8 mouse cellular contexts compared by ENCODE assay signal in genomic region chr12:88818622-88819334, GRCm38 (mm10).
DNase-seq lines count a peak whose midpoint lies in the region; ATAC-seq and TF ChIP-seq lines count a peak whose summit lies in the region.
"Had no signal": no experiment of that assay in that cellular context is flagged by ENCODE, and none has a peak within 500 bp of the region (broad histone marks: within the 10 kb centered on the region; RNA-seq: fewer than 3 reads in every experiment).

No protein-coding gene starts in this region.

- no peak for TF ChIP-seq CTCF in kidney, postnatal 0 days (IDR thresholded peaks at IDR 0.05; ENCODE audit: low read depth)
- no peak for TF ChIP-seq CTCF in stomach, postnatal 0 days (IDR thresholded peaks at IDR 0.05; ENCODE audit: low read depth)

- no peak for DNase-seq in midbrain, embryonic 14.5 days
- peak; percentile 43 for DNase-seq in gastrocnemius, postnatal 10 days
- peak; percentile 59 for DNase-seq in kidney, postnatal 0 days (ENCODE audit: low spot score)
- no peak for DNase-seq in stomach, postnatal 0 days (ENCODE audit: low spot score)
- DNase-seq in frontal cortex, adult 2 months (ENCODE audit: extremely low spot score in 1 of 2, low spot score in 1 of 2): no peak
- no peak for DNase-seq in adrenal gland, postnatal 14 days
- DNase-seq: right cerebral cortex, postnatal 25 days had no signal

- no peak overlapping the region for H3K27ac ChIP-seq in midbrain, embryonic 12.5 days (replicated peaks)
- H3K27ac ChIP-seq in midbrain, embryonic 14.5 days (replicated peaks; ENCODE audit: low read depth, low read length): no peak overlapping the region
- H3K27ac ChIP-seq in kidney, postnatal 0 days: no peak overlapping the region
- H3K27ac ChIP-seq in stomach, postnatal 0 days (replicated peaks): no peak overlapping the region

- H3K9me3 ChIP-seq in midbrain, embryonic 12.5 days: no peaks in the 10 kb centered on the region
- H3K9me3 ChIP-seq in midbrain, embryonic 14.5 days (ENCODE audit: control insufficient read depth, low read length): no peaks in the 10 kb centered on the region
- H3K9me3 ChIP-seq in kidney, postnatal 0 days (replicated peaks; ENCODE audit: low read length): no peaks in the 10 kb centered on the region
- H3K9me3 ChIP-seq in stomach, postnatal 0 days (ENCODE audit: control insufficient read depth, low read length): no peaks in the 10 kb centered on the region

- H3K9ac ChIP-seq in midbrain, embryonic 12.5 days (replicated peaks): no peak overlapping the region
- H3K9ac ChIP-seq in midbrain, embryonic 14.5 days (replicated peaks; ENCODE audit: low read length): no peak overlapping the region
- no peak overlapping the region for H3K9ac ChIP-seq in kidney, postnatal 0 days (ENCODE audit: low read depth, low read length)
- H3K9ac ChIP-seq in stomach, postnatal 0 days (ENCODE audit: low read length): no peak overlapping the region

- TF ChIP-seq EP300 in stomach, postnatal 0 days (optimal IDR thresholded peaks at IDR 0.05): no peak

- ATAC-seq in midbrain, embryonic 12.5 days (ENCODE audit: low FRiP score, low read depth): peak; percentile 58
- ATAC-seq in midbrain, embryonic 14.5 days (ENCODE audit: low FRiP score, low TSS enrichment): no peak
- peak; percentile 54; the same call in 1 of the 2 replicates for ATAC-seq in kidney, postnatal 0 days (replicated peaks; ENCODE audit: low FRiP score, low read depth)
- ATAC-seq in stomach, postnatal 0 days (ENCODE audit: low FRiP score, low TSS enrichment): peak; percentile 51; the same call in 1 of the 2 replicates

- peaks cover 22% of the 10 kb centered on the region for H3K4me1 ChIP-seq in midbrain, embryonic 12.5 days
- peaks cover 9% of the 10 kb centered on the region for H3K4me1 ChIP-seq in midbrain, embryonic 14.5 days (ENCODE audit: control insufficient read depth, insufficient read depth, low read length)
- H3K4me1 ChIP-seq in kidney, postnatal 0 days (replicated peaks; ENCODE audit: insufficient read depth, low read length): no peaks in the 10 kb centered on the region
- no peaks in the 10 kb centered on the region for H3K4me1 ChIP-seq in stomach, postnatal 0 days (replicated peaks; ENCODE audit: control insufficient read depth, insufficient read depth)

- H3K27me3 ChIP-seq in midbrain, embryonic 12.5 days: no peaks in the 10 kb centered on the region
- H3K27me3 ChIP-seq in midbrain, embryonic 14.5 days (ENCODE audit: control insufficient read depth, insufficient read depth, low read length): no peaks in the 10 kb centered on the region
- H3K27me3 ChIP-seq in kidney, postnatal 0 days (ENCODE audit: insufficient read depth, low read length): no peaks in the 10 kb centered on the region
- no peaks in the 10 kb centered on the region for H3K27me3 ChIP-seq in stomach, postnatal 0 days (ENCODE audit: control insufficient read depth, insufficient read depth, low read length)

- no peak overlapping the region for H3K4me2 ChIP-seq in midbrain, embryonic 12.5 days (replicated peaks)
- H3K4me2 ChIP-seq in midbrain, embryonic 14.5 days (ENCODE audit: low read length): no peak overlapping the region
- no peak overlapping the region for H3K4me2 ChIP-seq in kidney, postnatal 0 days (ENCODE audit: low read length)
- no peak overlapping the region for H3K4me2 ChIP-seq in stomach, postnatal 0 days (replicated peaks; ENCODE audit: low read depth)

- H3K4me3 ChIP-seq in midbrain, embryonic 12.5 days: no peak overlapping the region
- H3K4me3 ChIP-seq in midbrain, embryonic 14.5 days (replicated peaks; ENCODE audit: low read depth, low read length): no peak overlapping the region
- no peak overlapping the region for H3K4me3 ChIP-seq in kidney, postnatal 0 days (replicated peaks; ENCODE audit: low read depth, low read length)
- H3K4me3 ChIP-seq in stomach, postnatal 0 days (ENCODE audit: low read depth, low read length): no peak overlapping the region

- WGBS in midbrain, embryonic 12.5 days: 62% methylated on average over 4 of the region's 4 CpGs
- 56% methylated on average over 4 of the region's 4 CpGs for WGBS in midbrain, embryonic 14.5 days
- WGBS in kidney, postnatal 0 days: 32% methylated on average over 4 of the region's 4 CpGs
- WGBS in stomach, postnatal 0 days: 53% methylated on average over 4 of the region's 4 CpGs

- H3K36me3 ChIP-seq in midbrain, embryonic 12.5 days: no peaks in the 10 kb centered on the region
- H3K36me3 ChIP-seq in midbrain, embryonic 14.5 days (ENCODE audit: control insufficient read depth, insufficient read depth, low read length): no peaks in the 10 kb centered on the region
- H3K36me3 ChIP-seq in kidney, postnatal 0 days (ENCODE audit: insufficient read depth, low read length): no peaks in the 10 kb centered on the region
- no peaks in the 10 kb centered on the region for H3K36me3 ChIP-seq in stomach, postnatal 0 days (ENCODE audit: control insufficient read depth, insufficient read depth, low read length)

Comparison
In these comparisons a context has a peak if more than half of its experiments do, and no peak if none do; other contexts are left out.
1. DNase-seq: peak in gastrocnemius, postnatal 10 days (single experiment) and kidney, postnatal 0 days (single experiment); none in midbrain, embryonic 14.5 days (single experiment), stomach, postnatal 0 days (single experiment), frontal cortex, adult 2 months (0 of 2) and adrenal gland, postnatal 14 days (single experiment).